Comparison of ENCODE assay signal across 15 mouse cellular contexts in the genomic region with DNA sequence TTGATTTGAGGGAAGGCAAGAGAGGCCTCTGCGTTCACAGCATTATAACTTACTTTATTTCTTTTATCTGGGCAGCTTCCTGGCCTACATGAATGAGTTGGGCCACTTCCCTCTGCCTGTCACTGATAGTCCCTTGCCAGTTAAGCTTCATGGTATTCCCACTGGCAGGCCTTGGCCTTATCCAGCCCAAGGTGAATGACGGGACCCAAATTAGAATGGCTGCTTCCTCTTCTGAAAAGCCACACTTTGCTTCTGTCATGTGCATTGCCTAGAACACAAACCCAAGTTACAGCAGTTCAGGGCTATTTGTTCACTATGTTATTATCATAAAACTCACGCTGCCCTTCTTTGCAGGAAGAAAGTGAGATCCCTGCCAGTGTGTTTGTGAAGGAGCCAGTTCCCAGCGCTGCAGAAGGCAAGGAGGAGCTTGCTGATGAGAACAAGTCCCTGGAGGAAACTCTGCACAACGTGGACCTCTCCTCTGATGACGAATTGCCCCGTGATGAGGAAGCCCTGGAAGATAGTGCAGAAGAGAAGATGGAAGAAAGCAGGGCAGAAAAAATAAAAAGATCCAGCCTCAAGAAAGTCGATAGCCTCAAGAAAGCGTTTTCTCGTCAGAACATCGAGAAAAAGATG. TPM values are rescaled to one million over a fixed set of nuclear protein-coding genes. Genes with fewer than 3 reads are reported as not detected.
A peak's percentile ranks its signal among the peaks of the same experiment; 100 is the strongest.
DNase-seq lines count a peak whose midpoint lies in the region; ATAC-seq and TF ChIP-seq lines count a peak whose summit lies in the region.
"Had no signal": no experiment of that assay in that cellular context is flagged by ENCODE, and none has a peak within 500 bp of the region (broad histone marks: within the 10 kb centered on the region; RNA-seq: fewer than 3 reads in every experiment).

No protein-coding gene starts in this region.

- no peak for TF ChIP-seq EP300 in heart, adult 2 months (IDR thresholded peaks at IDR 0.05; ENCODE audit: insufficient read depth, low read depth, low read length)

- no peak for TF ChIP-seq CTCF in heart, adult 2 months (IDR thresholded peaks at IDR 0.05)

- H3K4me3 ChIP-seq in heart, embryonic 11.5 days (ENCODE audit: low read depth, low read length), result no peak overlapping the region
- peak overlapping the region; percentile 4; the same call in 1 of the 2 replicates for H3K4me3 ChIP-seq in heart, adult 2 months
- no peak overlapping the region for H3K4me3 ChIP-seq in liver, embryonic 16.5 days (ENCODE audit: low read depth, low read length)
- no peak overlapping the region for H3K4me3 ChIP-seq in midbrain, embryonic 16.5 days (ENCODE audit: low read depth, low read length)
- H3K4me3 ChIP-seq: kidney, embryonic 15.5 days; layer of hippocampus, adult 2 months; neural tube, embryonic 15.5 days had no signal

- intact Hi-C loops in heart, adult 2 months (cut with DNase I), result no loop called here
- intact Hi-C loops in heart, postnatal 14 days (cut with DNase I), result no loop called here

- 65% methylated on average over 11 of the region's 11 CpGs for WGBS in heart, embryonic 11.5 days (ENCODE audit: insufficient replicate concordance)
- WGBS in heart, adult 2 months, result 29% methylated on average over 11 of the region's 11 CpGs
- WGBS in liver, embryonic 16.5 days (ENCODE audit: insufficient replicate concordance), result 37% methylated on average over 11 of the region's 11 CpGs
- 83% methylated on average over 11 of the region's 11 CpGs for WGBS in midbrain, embryonic 16.5 days

- DNase-seq in heart, adult 11 months, result peak; percentile 96
- DNase-seq in heart, adult 2 months, result peak; percentile 34 to 58
- peak; percentile 22 to 39 for DNase-seq in heart, postnatal 14 days
- no peak for DNase-seq in kidney, adult 11 months
- DNase-seq in thymus, postnatal 10 days (ENCODE audit: low spot score in 2 of 2), result no peak
- DNase-seq: cerebellum, adult 18-20 months; forebrain, postnatal 0 days; gastrocnemius, postnatal 36 days had no signal

- no peak overlapping the region for H3K27ac ChIP-seq in heart, embryonic 11.5 days (ENCODE audit: low read depth, low read length)
- peak overlapping the region; percentile 42 for H3K27ac ChIP-seq in heart, adult 2 months
- no peak overlapping the region for H3K27ac ChIP-seq in liver, embryonic 16.5 days (ENCODE audit: low read length)
- no peak overlapping the region for H3K27ac ChIP-seq in midbrain, embryonic 16.5 days (ENCODE audit: low read length)
- H3K27ac ChIP-seq: kidney, embryonic 15.5 days; layer of hippocampus, adult 2 months; macrophage; neural tube, embryonic 15.5 days had no signal

- no peaks in the 10 kb centered on the region for H3K9me3 ChIP-seq in heart, embryonic 11.5 days (replicated peaks; ENCODE audit: control insufficient read depth, low read length)
- H3K9me3 ChIP-seq in liver, embryonic 16.5 days (replicated peaks; ENCODE audit: control insufficient read depth, low read length), result no peaks in the 10 kb centered on the region
- H3K9me3 ChIP-seq in midbrain, embryonic 16.5 days (replicated peaks; ENCODE audit: control insufficient read depth, low read length, poor library complexity, severe bottlenecking), result no peaks in the 10 kb centered on the region
- H3K9me3 ChIP-seq: kidney, embryonic 15.5 days; neural tube, embryonic 15.5 days had no signal

- H3K27me3 ChIP-seq in heart, embryonic 11.5 days (ENCODE audit: control insufficient read depth, insufficient read depth, low read length), result no peaks in the 10 kb centered on the region
- H3K27me3 ChIP-seq in heart, adult 2 months (ENCODE audit: control insufficient read depth, insufficient read depth, low read length), result no peaks in the 10 kb centered on the region
- H3K27me3 ChIP-seq in liver, embryonic 16.5 days (ENCODE audit: control insufficient read depth, insufficient read depth, low read depth, low read length), result no peaks in the 10 kb centered on the region
- H3K27me3 ChIP-seq in midbrain, embryonic 16.5 days (ENCODE audit: control insufficient read depth, insufficient read depth, low read depth, low read length), result no peaks in the 10 kb centered on the region
- H3K27me3 ChIP-seq: kidney, embryonic 15.5 days; neural tube, embryonic 15.5 days had no signal

- no peaks in the 10 kb centered on the region for H3K36me3 ChIP-seq in heart, embryonic 11.5 days (ENCODE audit: control insufficient read depth, insufficient read depth, low read length)
- peaks cover 67% of the 10 kb centered on the region for H3K36me3 ChIP-seq in heart, adult 2 months (ENCODE audit: control insufficient read depth, insufficient read depth, low read length)
- no peaks in the 10 kb centered on the region for H3K36me3 ChIP-seq in liver, embryonic 16.5 days (ENCODE audit: control insufficient read depth, insufficient read depth)
- H3K36me3 ChIP-seq in midbrain, embryonic 16.5 days (ENCODE audit: control insufficient read depth, insufficient read depth, low read length), result no peaks in the 10 kb centered on the region
- H3K36me3 ChIP-seq: kidney, embryonic 15.5 days; neural tube, embryonic 15.5 days had no signal

- no peak overlapping the region for H3K4me2 ChIP-seq in heart, embryonic 11.5 days
- H3K4me2 ChIP-seq in liver, embryonic 16.5 days (ENCODE audit: low read depth, low read length), result no peak overlapping the region
- H3K4me2 ChIP-seq in midbrain, embryonic 16.5 days (ENCODE audit: low read length), result no peak overlapping the region
- H3K4me2 ChIP-seq: kidney, embryonic 15.5 days; neural tube, embryonic 15.5 days had no signal

- H3K4me1 ChIP-seq in heart, embryonic 11.5 days (ENCODE audit: control insufficient read depth, insufficient read depth, low read length), result no peaks in the 10 kb centered on the region
- peaks cover 11% of the 10 kb centered on the region for H3K4me1 ChIP-seq in heart, adult 2 months (ENCODE audit: control insufficient read depth, insufficient read depth, low read length)
- H3K4me1 ChIP-seq in liver, embryonic 16.5 days (ENCODE audit: control insufficient read depth, low read depth, low read length), result no peaks in the 10 kb centered on the region
- H3K4me1 ChIP-seq in midbrain, embryonic 16.5 days (ENCODE audit: control insufficient read depth, insufficient read depth, low read length), result no peaks in the 10 kb centered on the region
- H3K4me1 ChIP-seq: neural tube, embryonic 15.5 days had no signal

- no peak overlapping the region for H3K9ac ChIP-seq in heart, embryonic 11.5 days (ENCODE audit: low read depth, low read length)
- no peak overlapping the region for H3K9ac ChIP-seq in heart, adult 2 months (ENCODE audit: low read depth, low read length)
- no peak overlapping the region for H3K9ac ChIP-seq in liver, embryonic 16.5 days (ENCODE audit: low read depth, low read length)
- H3K9ac ChIP-seq in midbrain, embryonic 16.5 days (ENCODE audit: low read depth, low read length), result no peak overlapping the region
- H3K9ac ChIP-seq: forebrain, postnatal 0 days; kidney, embryonic 15.5 days; neural tube, embryonic 15.5 days had no signal

- H3K79me2 ChIP-seq in heart, adult 2 months (replicated peaks; ENCODE audit: control insufficient read depth, insufficient read depth, low read length), result peaks cover 3% of the 10 kb centered on the region

- no peak for ATAC-seq in heart, embryonic 11.5 days (replicated peaks; ENCODE audit: insufficient number of reproducible peaks, low FRiP score, low TSS enrichment)
- peak; percentile 60 for ATAC-seq in liver, embryonic 16.5 days (ENCODE audit: low read depth)
- no peak for ATAC-seq in midbrain, embryonic 16.5 days
- ATAC-seq: forebrain, postnatal 0 days had no signal

- no peak for TF ChIP-seq POLR2A in heart, adult 2 months (IDR thresholded peaks at IDR 0.05; ENCODE audit: insufficient read depth, low read depth, low read length)

RNA-seq across cellular contexts. Expression of a gene that starts 11.5 kb away (rescaled TPM):
- polyA plus RNA-seq in heart, embryonic 11.5 days (2014; fragmentation: Nextera tagmentation; extraction: Ambion mirVana), result 107 and 123 TPM in 2 replicates
- 100 to 1,000 TPM; 119 to 122 TPM for total RNA-seq in heart, adult 2 months (2021)
- polyA plus RNA-seq in heart, adult 2 months (2012; rRNA removed), result 72.1 and 97.0 TPM in 2 replicates
- total RNA-seq in heart, postnatal 14 days (2021), result 100 to 1,000 TPM; 173 to 186 TPM
- 23.7 and 24.9 TPM in 2 replicates for polyA plus RNA-seq in liver, embryonic 16.5 days (2015; fragmentation: Nextera tagmentation; extraction: Ambion mirVana)
- 5.6 and 6.5 TPM in 2 replicates for polyA plus RNA-seq in midbrain, embryonic 16.5 days (2015; fragmentation: Nextera tagmentation; extraction: Ambion mirVana)

Comparison
In these comparisons a context has a peak if more than half of its experiments do, and no peak if none do; other contexts are left out.
1. DNase-seq: peak in heart, adult 11 months (single experiment), heart, adult 2 months (2 of 2) and heart, postnatal 14 days (2 of 2); none in kidney, adult 11 months (single experiment) and thymus, postnatal 10 days (0 of 2).